Mouse (Mus musculus) bone marrow, adult 2 months (tissue): Measurements from ENCODE around the gene Cnot2. TPM values are rescaled to one million over a fixed set of nuclear protein-coding genes. Genes with fewer than 3 reads are reported as not detected.

Experiments
- H3K27ac ChIP-seq: fragments of 200-500 bp; 2 replicates; pipeline ENCODE4 v1.5.1; 2012; ENCODE audit warnings: low read depth, mild to moderate bottlenecking, control low read depth, inconsistent platforms, low read length; ENCODE audit not compliant: control insufficient read depth, poor library complexity, insufficient read depth
- H3K4me1 ChIP-seq: fragments of 200-500 bp; 2 replicates; pipeline ENCODE4 v1.6.1; 2011; ENCODE audit warnings: low read length; ENCODE audit not compliant: control insufficient read depth, insufficient read depth
- H3K4me3 ChIP-seq: fragments of 200-500 bp; replicated peaks from 2 replicates; pipeline ENCODE3; 2011; ENCODE audit warnings: mild to moderate bottlenecking, low read depth, low read length, control low read depth; ENCODE audit not compliant: control insufficient read depth
- CTCF ChIP-seq: fragments of 200-500 bp; IDR thresholded peaks from 2 replicates; pipeline ENCODE4 v1.5.1; 2011; ENCODE audit warnings: low read length, control low read depth; ENCODE audit not compliant: control insufficient read depth, insufficient read depth
- POLR2A ChIP-seq: fragments of 200-500 bp; IDR thresholded peaks from 2 replicates; pipeline ENCODE4 v1.6.1; 2011; ENCODE audit warnings: low read depth, mild to moderate bottlenecking, control low read depth, low read length, borderline replicate concordance; ENCODE audit not compliant: control insufficient read depth
- WGBS: fragments of 180-500 bp; shearing (Covaris S2); methylation state at CpG from one replicate; pipeline ENCODE4 v1.1.7; 2018; 5-methylcytosine and 5-hydroxymethylcytosine counted together
- polyA plus RNA-seq: library from polyadenylated mRNA; stranded (reverse); fragments of >200 nt; gene quantifications from 2 replicates; pipeline ENCODE4 v1.2.4, GENCODE M21; 2011; ENCODE audit warnings: low replicate concordance; ENCODE audit not compliant: missing spikeins, insufficient read depth, insufficient read length

The Cnot2 gene
- polyA plus RNA-seq, 1 experiment = 40.5 TPM

DNA sequence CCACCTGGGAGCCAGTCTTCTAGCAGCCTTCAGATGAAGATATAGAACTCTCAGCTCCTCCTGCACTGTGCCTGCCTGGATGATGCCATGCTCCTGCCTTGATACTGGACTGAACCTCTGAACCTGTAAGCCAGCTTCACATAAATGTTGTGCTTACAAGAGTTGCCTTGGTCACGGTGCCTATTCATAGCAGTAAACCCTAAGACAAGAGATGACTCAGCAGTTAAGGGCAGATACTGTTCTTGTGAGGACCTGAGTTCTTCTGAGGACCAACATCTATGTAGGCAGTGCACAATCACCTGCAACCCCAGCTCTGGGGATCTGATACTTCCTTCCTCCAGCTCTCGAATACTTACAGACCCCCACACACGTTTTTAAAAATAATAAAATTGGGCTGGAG lies 104.8 kb downstream of the Cnot2 start:
- Histone ChIP-seq H3K4me3 (no peak overlapping the region), H3K4me1 (no peaks in the 10 kb centered on the region), H3K27ac (no peak overlapping the region)
- 81% methylated on average over 3 of the region's 3 CpGs for WGBS
- TF ChIP-seq POLR2A = no peak
- TF ChIP-seq CTCF = no peak

GRCm38 (mm10) chr10:116475725-116476124 lies 105.6 kb downstream of the Cnot2 start:
- TF ChIP-seq CTCF (no peak), POLR2A (no peak)
- no peak overlapping the region for H3K4me3 ChIP-seq
- H3K27ac ChIP-seq = no peak overlapping the region
- no peaks in the 10 kb centered on the region for H3K4me1 ChIP-seq
- WGBS = 57% methylated on average over 6 of the region's 6 CpGs

- TF ChIP-seq POLR2A = no peak
- TF ChIP-seq CTCF = no peak
- H3K4me3 ChIP-seq = peak within 1 kb of the TSS; percentile 51
- H3K4me1 ChIP-seq = no peaks in the 10 kb centered on the region
- no peak within 1 kb of the TSS; the same call in 1 of the 2 replicates for H3K27ac ChIP-seq
- 4% methylated on average over 92 of the region's 92 CpGs for WGBS
These were observed 107.4 kb downstream of the Cnot2 start, which contains the start of gene Kcnmb4 for GRCm38 (mm10) chr10:116473759-116474549. Gene Kcnmb4 (minus strand): TSS chr10:116473878.

DNA sequence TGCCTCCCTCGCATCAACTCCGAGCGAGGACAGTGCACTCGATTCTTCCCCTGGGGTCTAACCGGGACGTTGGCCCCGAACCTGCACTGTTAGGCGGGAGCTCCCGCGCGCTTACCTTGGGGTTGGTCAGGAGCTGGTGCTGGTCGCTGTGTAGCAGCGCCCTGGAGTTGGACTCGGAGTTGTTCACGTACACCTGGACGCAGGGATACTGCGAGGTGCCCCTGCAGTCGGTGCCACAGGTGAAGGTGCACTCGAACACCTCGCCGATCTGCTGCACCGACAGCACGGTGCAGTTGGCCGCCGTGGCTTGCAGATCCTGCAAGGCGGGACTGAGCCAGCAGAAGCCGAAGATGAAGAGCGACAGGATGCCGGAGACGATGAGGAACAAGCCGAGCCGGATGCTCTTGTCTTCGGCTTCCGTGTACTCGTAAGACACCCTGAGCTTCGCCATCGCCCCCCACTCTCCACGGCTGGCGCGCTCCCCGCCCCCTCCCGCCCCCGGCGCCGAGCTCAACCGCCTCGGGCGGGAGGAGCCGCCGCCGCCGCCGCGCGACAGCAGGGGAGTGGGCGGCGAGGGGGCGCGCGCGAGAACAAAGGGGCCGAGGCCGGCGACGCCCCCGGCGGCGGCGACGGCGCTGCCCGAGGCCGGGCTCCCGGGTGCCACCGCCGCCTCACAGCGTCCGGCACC lies 108.1 kb downstream of the Cnot2 start:
- Histone ChIP-seq H3K27ac (no peak overlapping the region), H3K4me3 (peak overlapping the region; percentile 51), H3K4me1 (no peaks in the 10 kb centered on the region)
- no peak for TF ChIP-seq CTCF
- 0 out of 2 replicates have a peak, but pooled peaks have one; percentile 10 for TF ChIP-seq POLR2A
- 2% methylated on average over 67 of the region's 78 CpGs for WGBS

GRCm38 (mm10) chr10:116472579-116472978 lies 108.7 kb downstream of the Cnot2 start:
- 9% methylated on average over 5 of the region's 5 CpGs for WGBS
- no peak overlapping the region for H3K27ac ChIP-seq
- H3K4me1 ChIP-seq = no peaks in the 10 kb centered on the region
- TF ChIP-seq POLR2A (no peak), CTCF (no peak)
- no peak overlapping the region for H3K4me3 ChIP-seq

GRCm38 (mm10) chr10:116470306-116470925 lies 110.9 kb downstream of the Cnot2 start:
- no peak for TF ChIP-seq CTCF
- TF ChIP-seq POLR2A = no peak
- no peaks in the 10 kb centered on the region for H3K4me1 ChIP-seq
- 83% methylated on average over 11 of the region's 11 CpGs for WGBS
- no peak overlapping the region for H3K27ac ChIP-seq
- no peak overlapping the region for H3K4me3 ChIP-seq

GRCm38 (mm10) chr10:116468094-116468493 lies 113.2 kb downstream of the Cnot2 start:
- no peak for TF ChIP-seq CTCF
- no peak for TF ChIP-seq POLR2A
- Histone ChIP-seq H3K4me3 (no peak overlapping the region), H3K4me1 (no peaks in the 10 kb centered on the region), H3K27ac (no peak overlapping the region)
- WGBS = 70% methylated on average over 5 of the region's 5 CpGs

DNA sequence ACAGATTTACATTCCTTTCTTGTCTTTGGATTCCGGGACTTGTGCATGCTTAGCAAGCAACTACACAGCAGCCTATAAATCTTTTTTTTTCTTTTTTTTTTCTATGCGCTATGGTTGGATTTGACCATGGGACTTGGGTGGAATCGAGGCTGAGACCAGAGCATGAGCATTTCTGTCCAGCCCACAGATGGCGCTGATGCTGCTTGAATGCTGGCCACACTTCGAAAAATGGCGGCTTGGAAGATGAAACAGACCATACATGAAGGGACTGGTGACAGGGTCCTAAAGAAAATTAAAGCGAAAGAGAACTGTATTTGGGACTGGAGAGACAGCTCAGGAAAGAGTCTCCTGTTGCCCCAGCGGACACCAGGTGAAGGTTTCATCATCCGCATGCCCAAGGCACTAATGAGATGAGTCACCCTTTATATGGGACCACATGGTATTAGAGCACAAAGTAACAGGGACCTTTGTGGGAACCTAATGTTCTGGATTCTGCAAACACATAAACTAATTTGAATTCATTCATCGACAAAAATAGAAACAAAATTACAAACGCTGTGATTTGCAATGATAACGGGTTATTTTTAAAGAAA lies 117.5 kb downstream of the Cnot2 start:
- no peak overlapping the region for H3K4me3 ChIP-seq
- H3K4me1 ChIP-seq = no peaks in the 10 kb centered on the region
- WGBS = 77% methylated on average over 12 of the region's 12 CpGs
- TF ChIP-seq CTCF = peak; percentile 53
- TF ChIP-seq POLR2A = no peak
- no peak overlapping the region for H3K27ac ChIP-seq
